Mouse (Mus musculus) heart, postnatal 36 days (tissue): ENCODE results near the gene Armh3. TPM values are rescaled to one million over a fixed set of nuclear protein-coding genes. Genes with fewer than 3 reads are reported as not detected.

Experiments
- DNase-seq, 2 experiments: peaks; one replicate each; pipeline ENCODE4 v3.0.0; 2021 to 2022
- intact Hi-C: fragments of 180-260 bp; cut with DNase I; formaldehyde crosslinking; loops from one replicate; pipeline ENCODE4 v1.15.1; 2025
- total RNA-seq, 2 experiments: library from RNA; stranded (reverse); gene quantifications; 2 replicates each; pipeline ENCODE4 v1.2.3; 2021

Gene Armh3
- total RNA-seq, 2 experiments from 2014 or later: 15.5 to 15.8 TPM

- no peak for DNase-seq
- intact Hi-C loops: no loop called here
These were observed 37.7 kb upstream of the Armh3 start for GRCm38 (mm10) chr19:46035971-46036370.

- intact Hi-C loops: no loop called here
- DNase-seq: no peak
These were observed 35.6 kb upstream of the Armh3 start for GRCm38 (mm10) chr19:46033911-46034310.

GRCm38 (mm10) chr19:46032731-46033510 lies 34.6 kb upstream of the Armh3 start:
- no peak for DNase-seq
- intact Hi-C loops: no loop called here

GRCm38 (mm10) chr19:46031689-46032432 lies 33.6 kb upstream of the Armh3 start:
- intact Hi-C loops: no loop called here

GRCm38 (mm10) chr19:46030196-46030983 lies 32.1 kb upstream of the Armh3 start:
- no peak for DNase-seq
- intact Hi-C loops: no loop called here

More at GRCm38 (mm10) chr19:46031689-46032432, 33.6 kb upstream of the Armh3 start:
- peak in 1 of 2 experiments; percentile 16 for DNase-seq

GRCm38 (mm10) chr19:46029652-46030051 lies 31.4 kb upstream of the Armh3 start:
- no peak for DNase-seq
- intact Hi-C loops: no loop called here

- intact Hi-C loops: no loop called here
- no peak for DNase-seq
These were observed 30.5 kb upstream of the Armh3 start for GRCm38 (mm10) chr19:46028747-46029320.

GRCm38 (mm10) chr19:46026567-46026966 lies 28.3 kb upstream of the Armh3 start:
- intact Hi-C loops: no loop called here
- DNase-seq: peak in 1 of 2 experiments; percentile 26

GRCm38 (mm10) chr19:46024959-46025358 lies 26.7 kb upstream of the Armh3 start:
- intact Hi-C loops: no loop called here
- DNase-seq: no peak

- intact Hi-C loops: no loop called here
- DNase-seq: no peak
These were observed 17.7 kb upstream of the Armh3 start for GRCm38 (mm10) chr19:46016023-46016422.

GRCm38 (mm10) chr19:46014572-46015178 lies 16.4 kb upstream of the Armh3 start:
- intact Hi-C loops: loop anchor here (2.0 to 5.0 kb wide), 3 partner anchors 62 to 210 kb away; no protein-coding TSS in a partner anchor
- DNase-seq: peak; percentile 85 to 92

- intact Hi-C loops: loop anchor here (2.0 kb wide), 1 partner anchor 39 kb away; the partner anchor contains the start of genes Ldb1 and Pprc1
- no peak for DNase-seq
These were observed 7.4 kb upstream of the Armh3 start for GRCm38 (mm10) chr19:46005680-46006079.

- intact Hi-C loops: loop anchor here (2.0 kb wide), 1 partner anchor 40 kb away; the partner anchor contains the start of genes Ldb1 and Pprc1
- DNase-seq: no peak
These were observed 6.7 kb upstream of the Armh3 start for GRCm38 (mm10) chr19:46004814-46005466.

GRCm38 (mm10) chr19:46003371-46004226 lies 5.3 kb upstream of the Armh3 start, which contains the start of gene Hps6:
Hps6 (plus strand) TSS chr19:46003508.
- DNase-seq: peak; percentile 89 to 92
- intact Hi-C loops: loop anchor here (2.0 kb wide), 1 partner anchor 41 kb away; the partner anchor contains the start of genes Ldb1 and Pprc1

GRCm38 (mm10) chr19:46002279-46002678 lies 4.0 kb upstream of the Armh3 start:
- intact Hi-C loops: no loop called here
- no peak for DNase-seq

- intact Hi-C loops: no loop called here
- DNase-seq: no peak
These were observed 1.1 kb upstream of the Armh3 start for GRCm38 (mm10) chr19:45999378-45999777.

GRCm38 (mm10) chr19:45998694-45999217 lies 468 bp upstream of the Armh3 start:
- DNase-seq: no peak
- intact Hi-C loops: no loop called here

- DNase-seq: no peak
- intact Hi-C loops: no loop called here
These were observed 923 bp downstream of the Armh3 start for GRCm38 (mm10) chr19:45997365-45997764.
